Mouse (Mus musculus): ENCODE data around the gene Tmed11. TPM values are rescaled to one million over a fixed set of nuclear protein-coding genes. Genes with fewer than 3 reads are reported as not detected.

Tmed11 gene
- polyA plus RNA-seq, 2 experiments = not detected

DNA sequence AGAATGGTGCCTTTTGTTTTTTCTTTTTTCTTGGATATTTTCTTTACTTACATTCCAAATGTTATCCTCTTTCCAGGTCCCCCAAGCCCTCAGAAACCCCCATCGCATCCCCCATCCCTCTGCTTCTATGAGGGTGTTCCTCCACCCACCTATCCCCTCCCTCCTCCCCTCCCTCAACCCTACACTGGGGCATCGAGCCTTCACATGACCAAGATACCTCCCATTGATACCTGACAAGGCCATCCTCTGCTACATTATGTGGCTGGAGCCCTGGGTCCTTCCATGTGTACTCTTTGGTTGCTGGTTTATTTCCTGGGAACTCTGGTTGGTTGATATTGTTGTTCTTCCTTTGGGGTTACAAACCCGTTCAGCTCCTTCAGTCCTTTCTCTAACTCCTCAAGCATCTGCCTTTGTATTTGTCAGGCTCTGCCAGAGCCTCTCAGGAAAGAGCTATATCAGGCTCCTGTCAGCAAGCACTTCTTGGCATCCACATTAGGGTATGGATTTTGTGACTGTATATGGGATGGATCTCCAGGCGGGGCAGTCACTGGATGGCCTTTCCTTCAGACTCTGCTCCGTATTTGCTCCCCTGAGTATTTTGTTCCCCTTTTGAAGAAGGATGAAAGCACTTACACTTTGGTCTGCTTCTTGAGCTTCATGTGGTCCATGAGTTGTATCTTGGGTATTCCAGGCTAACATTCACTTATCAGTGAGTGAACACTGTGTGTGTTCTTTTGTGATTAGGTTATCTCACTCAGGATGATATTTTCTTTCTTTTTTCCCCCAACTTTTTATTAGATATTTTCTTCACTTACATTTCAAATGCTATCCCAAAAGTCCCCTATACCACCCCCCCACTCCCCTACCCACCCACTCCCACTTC, 44.6 kb downstream of the Tmed11 start:
- peak; percentile 53 to 66 (median 64) for DNase-seq (ENCODE audit: low read depth in 3 of 3, low spot score in 3 of 3)
- TF ChIP-seq EP300 (IDR thresholded peaks at IDR 0.05; ENCODE audit: low read depth) = peak; percentile 89
- no peak for TF ChIP-seq CTCF (IDR thresholded peaks at IDR 0.05; ENCODE audit: low read depth)
- peak overlapping the region; percentile 52 for H3K27ac ChIP-seq

GRCm38 (mm10) chr5:108744629-108745028, 50.5 kb downstream of the Tmed11 start:
- no peak for TF ChIP-seq EP300 (IDR thresholded peaks at IDR 0.05; ENCODE audit: low read depth)
- TF ChIP-seq CTCF (IDR thresholded peaks at IDR 0.05; ENCODE audit: low read depth) = no peak
- Histone ChIP-seq H3K4me2 (ENCODE audit: low read depth) (no peak overlapping the region), H3K9ac (replicated peaks) (no peak overlapping the region), H3K4me3 (ENCODE audit: insufficient read depth in 1 of 2, low read depth in 2 of 2, low read length in 2 of 2) (no peak overlapping the region), H3K36me3 (replicated peaks; ENCODE audit: control insufficient read depth, insufficient read depth, low read depth) (no peaks in the 10 kb centered on the region), H3K27ac (no peak overlapping the region), H3K27me3 (ENCODE audit: control insufficient read depth, insufficient read depth, low read length) (no peaks in the 10 kb centered on the region; the same call in 1 of the 2 replicates), H3K9me3 (ENCODE audit: control insufficient read depth, low read length) (no peaks in the 10 kb centered on the region), H3K4me1 (replicated peaks; ENCODE audit: control insufficient read depth in 2 of 2, insufficient read depth in 2 of 2, low read length in 1 of 2) (peaks cover 1 to 3% of the 10 kb centered on the region in 2 experiments; a peak in 3 of 4 replicates)
- ATAC-seq (ENCODE audit: insufficient read depth) = no peak
- 57% methylated on average over 3 of the region's 3 CpGs for WGBS (ENCODE audit: insufficient replicate concordance)
- DNase-seq (ENCODE audit: low read depth in 3 of 3, low spot score in 3 of 3) = no peak

More for the DNA sequence above, 44.6 kb downstream of the Tmed11 start:
- H3K36me3 ChIP-seq (replicated peaks; ENCODE audit: control insufficient read depth, insufficient read depth, low read depth) = no peaks in the 10 kb centered on the region
- peak overlapping the region; percentile 45 for H3K9ac ChIP-seq (replicated peaks)
- H3K4me2 ChIP-seq (ENCODE audit: low read depth) = peak overlapping the region; percentile 62
- H3K4me1 ChIP-seq (replicated peaks; ENCODE audit: control insufficient read depth in 2 of 2, insufficient read depth in 2 of 2, low read length in 1 of 2) = peaks cover 15 to 16% of the 10 kb centered on the region in 2 experiments
- WGBS (ENCODE audit: insufficient replicate concordance) = 46% methylated on average over 5 of the region's 5 CpGs
- ATAC-seq (ENCODE audit: insufficient read depth) = peak; percentile 96
- H3K4me3 ChIP-seq (ENCODE audit: insufficient read depth in 1 of 2, low read depth in 2 of 2, low read length in 2 of 2) = peak overlapping the region; percentile 29 to 31; a peak in 3 of 4 replicates
- no peaks in the 10 kb centered on the region for H3K9me3 ChIP-seq (ENCODE audit: control insufficient read depth, low read length)
- H3K27me3 ChIP-seq (ENCODE audit: control insufficient read depth, insufficient read depth, low read length) = no peaks in the 10 kb centered on the region

- peak in 2 of 3 experiments; percentile 28 to 33 for DNase-seq (ENCODE audit: low read depth in 3 of 3, low spot score in 3 of 3)
- no peaks in the 10 kb centered on the region; the same call in 1 of the 2 replicates for H3K27me3 ChIP-seq (ENCODE audit: control insufficient read depth, insufficient read depth, low read length)
- H3K36me3 ChIP-seq (replicated peaks; ENCODE audit: control insufficient read depth, insufficient read depth, low read depth) = no peaks in the 10 kb centered on the region
- TF ChIP-seq CTCF (IDR thresholded peaks at IDR 0.05; ENCODE audit: low read depth) = peak; percentile 51
- TF ChIP-seq EP300 (IDR thresholded peaks at IDR 0.05; ENCODE audit: low read depth) = no peak
- no peaks in the 10 kb centered on the region for H3K9me3 ChIP-seq (ENCODE audit: control insufficient read depth, low read length)
- no peak overlapping the region for H3K4me3 ChIP-seq (ENCODE audit: insufficient read depth in 1 of 2, low read depth in 2 of 2, low read length in 2 of 2)
- no peak for ATAC-seq (ENCODE audit: insufficient read depth)
- no peak overlapping the region for H3K9ac ChIP-seq (replicated peaks)
- no peak overlapping the region for H3K4me2 ChIP-seq (ENCODE audit: low read depth)
- WGBS (ENCODE audit: insufficient replicate concordance) = 56% methylated on average over 2 of the region's 2 CpGs
- H3K27ac ChIP-seq = no peak overlapping the region
- H3K4me1 ChIP-seq (replicated peaks; ENCODE audit: control insufficient read depth in 2 of 2, insufficient read depth in 2 of 2, low read length in 1 of 2) = no peaks in the 10 kb centered on the region
These were observed 51.3 kb downstream of the Tmed11 start for GRCm38 (mm10) chr5:108743856-108744255.

GRCm38 (mm10) chr5:108742596-108742995, 52.6 kb downstream of the Tmed11 start:
- WGBS (ENCODE audit: insufficient replicate concordance) = 46% methylated on average over 2 of the region's 2 CpGs
- Histone ChIP-seq H3K27me3 (ENCODE audit: control insufficient read depth, insufficient read depth, low read length) (no peaks in the 10 kb centered on the region; the same call in 1 of the 2 replicates), H3K9me3 (ENCODE audit: control insufficient read depth, low read length) (no peaks in the 10 kb centered on the region), H3K36me3 (replicated peaks; ENCODE audit: control insufficient read depth, insufficient read depth, low read depth) (no peaks in the 10 kb centered on the region), H3K4me2 (ENCODE audit: low read depth) (no peak overlapping the region), H3K27ac (no peak overlapping the region), H3K4me1 (replicated peaks; ENCODE audit: control insufficient read depth in 2 of 2, insufficient read depth in 2 of 2, low read length in 1 of 2) (no peaks in the 10 kb centered on the region), H3K9ac (replicated peaks) (no peak overlapping the region), H3K4me3 (ENCODE audit: insufficient read depth in 1 of 2, low read depth in 2 of 2, low read length in 2 of 2) (no peak overlapping the region)
- no peak for TF ChIP-seq EP300 (IDR thresholded peaks at IDR 0.05; ENCODE audit: low read depth)
- no peak for TF ChIP-seq CTCF (IDR thresholded peaks at IDR 0.05; ENCODE audit: low read depth)
- ATAC-seq (ENCODE audit: insufficient read depth) (no peak), DNase-seq (ENCODE audit: low read depth in 3 of 3, low spot score in 3 of 3) (no peak)

- TF ChIP-seq CTCF (IDR thresholded peaks at IDR 0.05; ENCODE audit: low read depth) (no peak), EP300 (IDR thresholded peaks at IDR 0.05; ENCODE audit: low read depth) (no peak)
- H3K9me3 ChIP-seq (ENCODE audit: control insufficient read depth, low read length) = no peaks in the 10 kb centered on the region
- no peak overlapping the region for H3K9ac ChIP-seq (replicated peaks)
- 53% methylated on average over 2 of the region's 2 CpGs for WGBS (ENCODE audit: insufficient replicate concordance)
- H3K27ac ChIP-seq = no peak overlapping the region
- H3K27me3 ChIP-seq (ENCODE audit: control insufficient read depth, insufficient read depth, low read length) = no peaks in the 10 kb centered on the region; the same call in 1 of the 2 replicates
- H3K4me1 ChIP-seq (replicated peaks; ENCODE audit: control insufficient read depth in 2 of 2, insufficient read depth in 2 of 2, low read length in 1 of 2) = no peaks in the 10 kb centered on the region
- H3K36me3 ChIP-seq (replicated peaks; ENCODE audit: control insufficient read depth, insufficient read depth, low read depth) = no peaks in the 10 kb centered on the region
- H3K4me2 ChIP-seq (ENCODE audit: low read depth) = no peak overlapping the region
- ATAC-seq (ENCODE audit: insufficient read depth) = no peak
- H3K4me3 ChIP-seq (ENCODE audit: insufficient read depth in 1 of 2, low read depth in 2 of 2, low read length in 2 of 2) = no peak overlapping the region
- DNase-seq (ENCODE audit: low read depth in 3 of 3, low spot score in 3 of 3) = no peak
These were observed 53.3 kb downstream of the Tmed11 start for GRCm38 (mm10) chr5:108741844-108742243.
